Mouse (Mus musculus): ENCODE data around the gene Slc35e4. TPM values are rescaled to one million over a fixed set of nuclear protein-coding genes. Genes with fewer than 3 reads are reported as not detected.
"Not testable (repeated sequence)": the region's sequence is repeated elsewhere in the genome, so short reads cannot be mapped to it uniquely, and the experiment has no call there.

Slc35e4 gene
- polyA plus RNA-seq, 1 experiment = 1.1 TPM

DNA sequence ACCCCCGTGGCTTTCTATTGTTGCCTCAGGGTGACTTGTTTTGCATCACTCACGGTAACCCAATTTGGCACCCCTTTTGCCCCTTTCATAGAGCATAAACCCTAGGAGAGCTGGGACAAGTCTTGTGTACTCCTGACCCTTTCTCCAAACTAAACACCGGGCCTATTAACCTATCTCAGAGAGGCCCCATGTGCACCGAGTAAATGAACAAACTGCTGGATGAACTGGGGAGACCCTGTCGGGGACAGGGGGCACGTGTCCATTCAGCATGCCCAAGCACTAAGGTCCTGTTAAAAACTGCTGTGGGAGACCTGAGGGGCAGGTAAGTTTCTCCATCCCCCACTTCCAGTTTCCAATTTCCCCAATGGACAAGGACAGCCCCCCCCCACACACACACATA is 16.5 kb upstream of the Slc35e4 start:
- no peak overlapping the region for H3K27ac ChIP-seq (replicated peaks; ENCODE audit: low read depth, low read length)
- peak overlapping the region; percentile 51 for H3K4me3 ChIP-seq (ENCODE audit: insufficient read depth, low read depth, low read length)

GRCm38 (mm10) chr11:3930019-3930418 is 15.6 kb upstream of the Slc35e4 start:
- Histone ChIP-seq H3K27ac (replicated peaks; ENCODE audit: low read depth, low read length) (0 out of 2 replicates have a peak overlapping the region, but pooled peaks have one; percentile 3), H3K4me1 (ENCODE audit: control insufficient read depth, insufficient read depth, insufficient read length, low read length) (peaks cover 3% of the 10 kb centered on the region; the same call in 1 of the 2 replicates), H3K4me3 (ENCODE audit: insufficient read depth, low read depth, low read length) (no peak overlapping the region)

More for the DNA sequence above, 16.5 kb upstream of the Slc35e4 start:
- H3K4me1 ChIP-seq (ENCODE audit: control insufficient read depth, insufficient read depth, insufficient read length, low read length) = peaks cover 3% of the 10 kb centered on the region; the same call in 1 of the 2 replicates

DNA sequence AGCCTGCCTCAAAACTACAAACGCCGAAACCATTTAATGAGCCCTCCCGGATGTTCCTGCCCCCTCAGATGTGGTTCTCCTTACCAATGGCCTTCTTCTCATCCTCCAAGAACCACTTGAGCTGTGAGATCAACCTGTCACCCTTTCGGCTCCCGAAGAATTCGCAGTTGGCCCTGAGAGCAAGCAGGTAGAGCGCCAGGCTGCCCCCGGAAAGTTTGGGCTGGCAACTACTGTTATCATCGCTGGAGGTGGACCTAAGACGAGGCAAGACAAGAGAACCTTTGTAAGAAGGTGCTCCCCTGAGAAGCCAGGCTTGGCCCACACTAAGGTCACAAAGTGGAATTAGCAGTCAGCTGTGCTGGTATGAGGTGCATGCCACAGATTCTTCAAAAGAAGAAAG is 11.5 kb upstream of the Slc35e4 start:
- Histone ChIP-seq H3K4me1 (ENCODE audit: control insufficient read depth, insufficient read depth, insufficient read length, low read length) (peaks cover 3% of the 10 kb centered on the region; the same call in 1 of the 2 replicates), H3K4me3 (ENCODE audit: insufficient read depth, low read depth, low read length) (no peak overlapping the region), H3K27ac (replicated peaks; ENCODE audit: low read depth, low read length) (no peak overlapping the region)

DNA sequence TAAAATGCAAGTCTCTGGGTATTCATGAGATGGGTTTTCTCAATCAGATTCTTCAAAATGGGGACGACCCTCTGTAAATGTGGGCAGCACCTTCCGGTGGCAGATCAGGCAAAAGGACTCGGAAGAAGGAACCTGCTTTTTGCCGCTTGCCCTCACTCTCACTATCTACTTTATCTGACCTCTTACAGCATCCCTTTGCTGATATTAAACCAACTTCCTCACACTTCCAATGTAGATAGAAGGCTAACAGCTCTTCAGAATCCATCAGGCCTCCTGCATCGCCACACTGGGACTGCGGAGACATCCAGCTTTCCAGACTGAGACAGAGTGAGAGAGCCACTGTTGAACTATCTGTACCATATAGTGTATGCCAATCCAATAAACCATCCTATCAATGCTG is 8.3 kb upstream of the Slc35e4 start:
- no peak overlapping the region for H3K27ac ChIP-seq (replicated peaks; ENCODE audit: low read depth, low read length)
- no peak overlapping the region for H3K4me3 ChIP-seq (ENCODE audit: insufficient read depth, low read depth, low read length)
- no peaks in the 10 kb centered on the region for H3K4me1 ChIP-seq (ENCODE audit: control insufficient read depth, insufficient read depth, insufficient read length, low read length)

DNA sequence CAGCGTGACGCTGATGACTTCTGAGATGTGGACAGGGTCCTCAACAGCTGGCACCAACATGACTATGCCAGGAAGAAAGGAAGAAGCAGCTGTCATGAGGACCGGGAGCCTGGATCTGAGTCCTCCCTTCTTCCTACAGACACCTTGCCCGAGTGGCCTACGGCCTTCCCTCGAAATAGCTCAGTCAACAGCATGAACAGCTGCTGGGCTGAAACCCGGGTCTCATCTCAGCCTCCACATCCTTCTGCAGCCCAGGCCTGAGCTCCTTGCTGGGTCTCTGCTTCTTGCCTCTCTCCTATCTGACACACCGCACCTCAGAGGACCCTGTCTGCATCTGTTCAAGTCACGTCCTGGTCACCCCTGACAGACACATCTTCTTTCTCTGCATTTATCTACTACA is 7.7 kb upstream of the Slc35e4 start:
- H3K4me1 ChIP-seq (ENCODE audit: control insufficient read depth, insufficient read depth, insufficient read length, low read length) = no peaks in the 10 kb centered on the region
- no peak overlapping the region for H3K27ac ChIP-seq (replicated peaks; ENCODE audit: low read depth, low read length)
- no peak overlapping the region for H3K4me3 ChIP-seq (ENCODE audit: insufficient read depth, low read depth, low read length)

- Histone ChIP-seq H3K4me1 (ENCODE audit: control insufficient read depth, insufficient read depth, insufficient read length, low read length) (no peaks in the 10 kb centered on the region), H3K4me3 (ENCODE audit: insufficient read depth, low read depth, low read length) (no peak overlapping the region), H3K27ac (replicated peaks; ENCODE audit: low read depth, low read length) (no peak overlapping the region)
Measured at GRCm38 (mm10) chr11:3921281-3921850, 6.9 kb upstream of the Slc35e4 start.

- H3K4me3 ChIP-seq (ENCODE audit: insufficient read depth, low read depth, low read length) = no peak overlapping the region
- H3K27ac ChIP-seq (replicated peaks; ENCODE audit: low read depth, low read length) = no peak overlapping the region
- no peaks in the 10 kb centered on the region for H3K4me1 ChIP-seq (ENCODE audit: control insufficient read depth, insufficient read depth, insufficient read length, low read length)
Measured at GRCm38 (mm10) chr11:3920476-3920875, 6.0 kb upstream of the Slc35e4 start.

DNA sequence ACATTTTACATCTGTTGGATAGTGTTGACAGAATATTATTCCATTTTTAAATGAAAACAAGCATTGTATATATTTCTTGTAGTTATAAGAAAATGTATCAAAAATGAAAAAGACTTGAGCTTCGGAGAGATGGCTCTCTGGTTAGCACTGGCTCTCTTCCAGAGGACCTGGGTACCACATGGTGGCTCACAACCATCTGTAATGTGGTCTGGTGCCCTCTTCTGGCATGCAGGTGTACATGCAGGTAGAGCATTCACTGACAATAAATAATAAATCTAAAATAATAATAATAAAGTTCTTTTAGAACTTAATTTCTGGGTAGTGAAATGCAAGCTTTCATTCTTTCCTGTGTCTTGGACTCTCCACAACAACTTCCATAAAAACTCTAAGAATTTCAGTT is 4.3 kb upstream of the Slc35e4 start:
- Histone ChIP-seq H3K4me3 (ENCODE audit: insufficient read depth, low read depth, low read length) (no peak overlapping the region), H3K4me1 (ENCODE audit: control insufficient read depth, insufficient read depth, insufficient read length, low read length) (no peaks in the 10 kb centered on the region), H3K27ac (replicated peaks; ENCODE audit: low read depth, low read length) (no peak overlapping the region)

DNA sequence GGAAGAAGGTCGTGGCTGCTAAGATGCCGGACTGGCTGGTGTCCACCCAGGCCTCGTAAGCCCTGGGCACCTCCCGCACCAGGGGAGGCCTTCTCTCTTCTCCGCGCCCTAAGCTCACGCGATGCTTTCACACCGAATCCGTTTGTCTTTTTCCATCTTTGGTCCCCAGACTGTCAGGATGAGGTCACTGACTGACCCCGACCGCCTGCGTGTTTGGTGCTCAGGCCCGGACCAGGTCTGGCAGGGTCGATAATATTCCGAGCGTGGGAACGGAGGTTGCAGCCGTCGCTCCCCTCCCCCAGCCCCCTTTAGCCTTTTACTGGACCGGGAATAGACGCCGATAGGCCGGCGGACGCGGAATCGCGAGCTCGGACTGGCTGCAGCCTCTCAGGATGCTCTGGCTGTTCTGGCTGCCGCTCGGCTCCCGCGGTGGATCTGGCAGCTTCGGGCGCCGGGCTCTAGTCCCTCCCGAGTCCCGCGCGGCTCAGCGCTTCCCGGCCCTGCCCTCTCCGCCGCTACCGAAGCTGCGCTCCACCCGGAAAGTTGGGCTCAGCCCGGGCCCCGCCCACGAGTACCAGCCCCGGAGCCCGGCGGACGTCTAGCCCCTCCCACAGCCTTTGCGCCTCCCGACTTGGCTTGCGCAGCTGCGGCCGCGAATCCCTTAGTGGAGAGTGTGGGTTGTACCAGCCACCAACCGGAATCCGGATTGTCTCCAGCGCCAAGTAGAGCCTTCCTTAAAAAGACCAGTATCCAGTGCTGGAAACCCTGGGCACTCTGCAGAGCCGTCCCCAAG is 952 bp downstream of the Slc35e4 start:
- peak overlapping the region; percentile 48 for H3K27ac ChIP-seq (replicated peaks; ENCODE audit: low read depth, low read length)
- H3K4me3 ChIP-seq (ENCODE audit: insufficient read depth, low read depth, low read length) = peak overlapping the region; percentile 66
- no peaks in the 10 kb centered on the region; the same call in none of the 2 replicates for H3K4me1 ChIP-seq (ENCODE audit: control insufficient read depth, insufficient read depth, insufficient read length, low read length)

GRCm38 (mm10) chr11:3912875-3913271 is 1.6 kb downstream of the Slc35e4 start:
- H3K4me1 ChIP-seq (ENCODE audit: control insufficient read depth, insufficient read depth, insufficient read length, low read length) = no peaks in the 10 kb centered on the region; the same call in none of the 2 replicates
- peak overlapping the region; percentile 66 for H3K4me3 ChIP-seq (ENCODE audit: insufficient read depth, low read depth, low read length)
- H3K27ac ChIP-seq (replicated peaks; ENCODE audit: low read depth, low read length) = no peak overlapping the region

GRCm38 (mm10) chr11:3912100-3912874 is 2.2 kb downstream of the Slc35e4 start:
- Histone ChIP-seq H3K4me1 (ENCODE audit: control insufficient read depth, insufficient read depth, insufficient read length, low read length) (no peaks in the 10 kb centered on the region; the same call in none of the 2 replicates), H3K4me3 (ENCODE audit: insufficient read depth, low read depth, low read length) (peak overlapping the region; percentile 66), H3K27ac (replicated peaks; ENCODE audit: low read depth, low read length) (no peak overlapping the region)

DNA sequence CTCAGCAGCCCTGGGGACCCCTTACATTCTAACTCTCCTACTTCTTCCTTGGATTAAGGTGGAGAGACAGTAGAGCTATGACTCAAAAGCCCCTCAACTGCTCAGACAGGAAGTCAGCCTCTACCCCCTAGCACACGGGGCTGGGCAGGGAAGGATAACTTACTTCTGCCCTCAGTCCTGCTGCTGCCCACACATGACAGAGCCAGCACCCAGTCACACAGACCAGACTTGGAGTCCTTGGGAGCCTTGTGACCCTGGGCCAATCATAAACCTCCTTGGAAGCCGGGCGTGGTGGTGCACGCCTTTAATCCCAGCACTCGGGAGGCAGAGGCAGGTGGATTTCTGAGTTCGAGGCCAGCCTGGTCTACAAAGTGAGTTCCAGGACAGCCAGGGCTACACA is 3.0 kb downstream of the Slc35e4 start:
- H3K27ac ChIP-seq (replicated peaks; ENCODE audit: low read depth, low read length); H3K4me1 ChIP-seq (ENCODE audit: control insufficient read depth, insufficient read depth, insufficient read length, low read length); H3K4me3 ChIP-seq (ENCODE audit: insufficient read depth, low read depth, low read length): not testable (repeated sequence)

DNA sequence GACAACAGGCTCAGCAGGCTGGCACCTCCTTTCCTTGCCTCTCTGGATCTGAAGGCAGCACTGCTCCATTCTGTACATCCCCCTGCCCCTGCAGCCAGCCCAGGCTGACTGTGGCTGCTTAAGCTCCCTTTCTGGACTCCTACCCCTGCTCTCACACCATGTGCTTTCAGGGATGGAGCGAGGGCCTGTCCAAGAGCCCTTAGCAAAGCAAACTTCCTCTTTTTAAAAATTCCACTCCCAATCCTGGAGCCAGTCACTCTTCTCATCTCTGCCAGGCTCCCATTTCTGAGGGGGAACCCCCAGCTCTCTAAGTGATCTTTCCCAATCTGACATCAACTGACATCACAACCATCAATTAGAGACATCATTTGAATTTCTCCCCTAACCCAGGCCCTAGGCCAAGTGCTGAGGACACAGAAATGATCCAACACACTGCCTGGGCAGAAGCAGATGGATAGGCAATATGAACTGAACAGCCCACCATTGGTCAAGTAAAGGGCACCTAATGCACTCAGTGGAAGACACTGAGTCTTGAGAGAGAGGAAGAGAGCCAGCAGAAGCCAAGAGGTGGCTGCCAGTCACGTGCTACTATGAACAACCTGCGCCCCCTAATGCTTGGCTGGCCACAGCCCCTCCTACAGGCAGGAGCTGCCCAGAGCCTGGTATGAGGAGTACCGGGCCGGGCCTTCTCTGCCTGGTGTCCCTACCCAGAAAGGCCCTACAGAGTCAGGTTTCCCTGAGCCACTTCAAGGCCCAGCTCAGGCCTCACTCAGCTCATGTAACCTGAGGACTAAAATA is 3.8 kb downstream of the Slc35e4 start:
- H3K4me1 ChIP-seq (ENCODE audit: control insufficient read depth, insufficient read depth, insufficient read length, low read length) = no peaks in the 10 kb centered on the region; the same call in none of the 2 replicates
- H3K4me3 ChIP-seq (ENCODE audit: insufficient read depth, low read depth, low read length) = no peak overlapping the region; the same call in none of the 2 replicates
- H3K27ac ChIP-seq (replicated peaks; ENCODE audit: low read depth, low read length) = no peak overlapping the region

GRCm38 (mm10) chr11:3909236-3909635 is 5.2 kb downstream of the Slc35e4 start:
- Histone ChIP-seq H3K4me3 (ENCODE audit: insufficient read depth, low read depth, low read length) (no peak overlapping the region), H3K27ac (replicated peaks; ENCODE audit: low read depth, low read length) (no peak overlapping the region), H3K4me1 (ENCODE audit: control insufficient read depth, insufficient read depth, insufficient read length, low read length) (no peaks in the 10 kb centered on the region; the same call in none of the 2 replicates)

Measured in brown adipose tissue, adult 24 weeks (tissue).